Mouse (Mus musculus): ENCODE data around the gene Cnot1.

Gene Cnot1

GRCm38 (mm10) chr8:95678024-95678611 is 129.1 kb downstream of the Cnot1 start:
- peak; percentile 29 to 45 for DNase-seq

GRCm38 (mm10) chr8:95677591-95678023 is 129.7 kb downstream of the Cnot1 start:
- DNase-seq, result peak in 1 of 2 experiments; percentile 27

- DNase-seq, result no peak
These were observed 130.6 kb downstream of the Cnot1 start, which contains the start of gene Ndrg4 for GRCm38 (mm10) chr8:95676631-95677030. Gene Ndrg4 (plus strand): TSS chr8:95676980.

GRCm38 (mm10) chr8:95672811-95673210 is 134.5 kb downstream of the Cnot1 start:
- DNase-seq, result no peak

GRCm38 (mm10) chr8:95671861-95672260 is 135.4 kb downstream of the Cnot1 start:
- DNase-seq, result no peak

- DNase-seq, result no peak
These were observed 137.3 kb downstream of the Cnot1 start for GRCm38 (mm10) chr8:95669967-95670366.

Measured in cerebellum, adult 18-20 months (tissue).